Mouse (Mus musculus): ENCODE data around the gene Gm3099. TPM values are rescaled to one million over a fixed set of nuclear protein-coding genes. Genes with fewer than 3 reads are reported as not detected.
"Not testable (repeated sequence)": the region's sequence is repeated elsewhere in the genome, so short reads cannot be mapped to it uniquely, and the experiment has no call there.

Gene Gm3099
- not detected in 2 replicates for polyA plus RNA-seq (2015; fragmentation: Nextera tagmentation; extraction: Ambion mirVana)

GRCm38 (mm10) chr14:3998094-3998493 lies at the start of gene Gm3099:
Gene Gm3099 (plus strand): TSS chr14:3998394.
- not testable (repeated sequence) for H3K4me1 ChIP-seq; H3K9me3 ChIP-seq; H3K36me3 ChIP-seq; H3K4me3 ChIP-seq; H3K27ac ChIP-seq (replicated peaks); H3K4me2 ChIP-seq; H3K9ac ChIP-seq; ATAC-seq (ENCODE audit: extremely low read depth, insufficient number of reproducible peaks, low FRiP score, low TSS enrichment); H3K27me3 ChIP-seq (replicated peaks)
- 64% methylated on average over 1 of the region's 3 CpGs for WGBS

DNA sequence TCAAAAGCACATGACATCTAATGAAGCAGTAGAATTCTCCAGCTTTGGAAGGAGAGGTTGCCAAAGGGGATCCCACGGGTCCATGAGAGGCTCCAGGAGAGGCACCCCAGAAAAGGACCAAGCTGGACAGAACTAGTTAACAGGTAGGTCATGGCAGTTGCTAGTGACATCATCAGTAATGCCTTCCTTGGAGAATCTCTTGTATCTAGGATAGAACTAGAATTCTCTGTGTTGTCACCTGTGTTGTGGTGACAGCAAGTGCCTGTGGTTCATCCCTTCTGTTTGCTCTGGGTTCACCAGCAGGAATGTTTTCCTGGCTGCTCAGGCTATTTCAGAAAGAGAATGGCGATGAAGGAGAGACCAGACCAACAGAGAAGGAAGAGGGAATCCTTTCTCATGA lies 34.9 kb upstream of the Gm3099 start, which contains the start of gene Gm3095:
Gene Gm3095 (plus strand): TSS at position 301 of the 400 bp plus-strand sequence.
- H3K4me2 ChIP-seq; H3K9ac ChIP-seq; H3K9me3 ChIP-seq; H3K27me3 ChIP-seq (replicated peaks); H3K27ac ChIP-seq (replicated peaks); H3K4me3 ChIP-seq; H3K4me1 ChIP-seq; ATAC-seq (ENCODE audit: extremely low read depth, insufficient number of reproducible peaks, low FRiP score, low TSS enrichment); H3K36me3 ChIP-seq: not testable (repeated sequence)
- WGBS, result no CpG with 5 or more reads among the region's 2 CpGs

- H3K4me2 ChIP-seq; ATAC-seq (ENCODE audit: extremely low read depth, insufficient number of reproducible peaks, low FRiP score, low TSS enrichment); H3K27ac ChIP-seq (replicated peaks); H3K9ac ChIP-seq; H3K36me3 ChIP-seq; H3K9me3 ChIP-seq; H3K27me3 ChIP-seq (replicated peaks); H3K4me3 ChIP-seq; H3K4me1 ChIP-seq: not testable (repeated sequence)
- WGBS, result 67% methylated on average over 1 of the region's 3 CpGs
These were observed 25.4 kb downstream of the Gm3099 start, which contains the start of gene Gm5796 for GRCm38 (mm10) chr14:4023641-4024040. Gene Gm5796 (plus strand): TSS chr14:4023941.

Other genes with a start within 250 kb of the Gm3099 start
- 3.3 and 4.0 TPM in 2 replicates for gene Gm3002, start 188.3 kb upstream of the Gm3099 start, polyA plus RNA-seq (2015; fragmentation: Nextera tagmentation; extraction: Ambion mirVana)
- 0.37 TPM in 1 of 2 replicates, not detected in the other for gene Gm3033, start 152.1 kb upstream of the Gm3099 start, polyA plus RNA-seq (2015; fragmentation: Nextera tagmentation; extraction: Ambion mirVana)
- gene Gm2916, start 114.2 kb upstream of the Gm3099 start, polyA plus RNA-seq (2015; fragmentation: Nextera tagmentation; extraction: Ambion mirVana), result 0.24 TPM in 1 of 2 replicates, not detected in the other
- not detected in 2 replicates for gene Gm3029, start 66.6 kb upstream of the Gm3099 start, polyA plus RNA-seq (2015; fragmentation: Nextera tagmentation; extraction: Ambion mirVana)
- gene Gm3095, start 34.8 kb upstream of the Gm3099 start, polyA plus RNA-seq (2015; fragmentation: Nextera tagmentation; extraction: Ambion mirVana), result 0.29 and 0.55 TPM in 2 replicates
- gene Gm5796, start 25.5 kb downstream of the Gm3099 start, polyA plus RNA-seq (2015; fragmentation: Nextera tagmentation; extraction: Ambion mirVana), result 0.24 and 1.2 TPM in 2 replicates
- gene Gm3115, start 85.7 kb downstream of the Gm3099 start, polyA plus RNA-seq (2015; fragmentation: Nextera tagmentation; extraction: Ambion mirVana), result 0.10 TPM in 1 of 2 replicates, not detected in the other
- gene Gm8108, start 112.1 kb downstream of the Gm3099 start, polyA plus RNA-seq (2015; fragmentation: Nextera tagmentation; extraction: Ambion mirVana), result 0.37 and 0.68 TPM in 2 replicates
- gene Gm3127, start 166.6 kb downstream of the Gm3099 start, polyA plus RNA-seq (2015; fragmentation: Nextera tagmentation; extraction: Ambion mirVana), result not detected in 2 replicates
- 0.35 and 0.52 TPM in 2 replicates for gene Gm2974, start 184.2 kb downstream of the Gm3099 start, polyA plus RNA-seq (2015; fragmentation: Nextera tagmentation; extraction: Ambion mirVana)